Mouse (Mus musculus) liver, embryonic 14.5 days (tissue): Measurements from ENCODE around the gene Gm21976. TPM values are rescaled to one million over a fixed set of nuclear protein-coding genes. Genes with fewer than 3 reads are reported as not detected.

Experiments used
- ATAC-seq: fragments of 200-750 bp; cut with Nextera tagmentation; 2 replicates; pipeline ENCODE4 v1.8.0; 2017; ENCODE audit warnings: moderate number of reproducible peaks, mild to moderate bottlenecking, moderate library complexity; ENCODE audit not compliant: insufficient read depth
- DNase-seq, 3 experiments: peaks; one replicate each; pipeline ENCODE4 v3.0.0-alpha.2; 2012 to 2013; ENCODE audit warnings: low read depth in 3 of 3, low spot score in 3 of 3
- H3K27ac ChIP-seq: fragments of 300-500 bp; sonication (generic); 2 replicates; pipeline ENCODE4 v1.5.1; 2014; ENCODE audit warnings: moderate library complexity, mild to moderate bottlenecking, control low read depth, inconsistent platforms
- H3K27me3 ChIP-seq: fragments of 300-500 bp; sonication (generic); 2 replicates; pipeline ENCODE4 v1.6.1; 2014; ENCODE audit warnings: mild to moderate bottlenecking, low read length, moderate library complexity; ENCODE audit not compliant: control insufficient read depth, insufficient read depth
- H3K36me3 ChIP-seq: fragments of 300-500 bp; sonication (generic); replicated peaks from 2 replicates; pipeline ENCODE4 v1.6.1; 2014; ENCODE audit warnings: low read depth; ENCODE audit not compliant: control insufficient read depth, insufficient read depth
- H3K4me1 ChIP-seq, 2 experiments: fragments of 200-500 bp in 1 of 2; fragments of 300-500 bp in 1 of 2; sonication (generic) in 1 of 2; replicated peaks; 2 replicates each; pipeline ENCODE4 v1.6.1; 2012 to 2014; ENCODE audit warnings: antibody characterized with exemption in 1 of 2, inconsistent platforms in 1 of 2, low read length in 1 of 2; ENCODE audit not compliant: control insufficient read depth in 2 of 2, insufficient read depth in 2 of 2
- H3K4me2 ChIP-seq: fragments of 300-500 bp; sonication (generic); 2 replicates; pipeline ENCODE4 v1.6.1; 2014; ENCODE audit warnings: low read depth, mild to moderate bottlenecking, control low read depth, moderate library complexity
- H3K4me3 ChIP-seq, 2 experiments: fragments of 200-500 bp in 1 of 2; fragments of 300-500 bp in 1 of 2; sonication (generic) in 1 of 2; 2 replicates each; pipeline ENCODE4 v1.5.1; 2012 to 2014; ENCODE audit warnings: low read depth in 2 of 2, low read length in 2 of 2, mild to moderate bottlenecking in 2 of 2, control low read depth in 1 of 2, inconsistent platforms in 1 of 2, moderate library complexity in 1 of 2; ENCODE audit not compliant: insufficient read depth in 1 of 2
- H3K9ac ChIP-seq: fragments of 300-500 bp; sonication (generic); replicated peaks from 2 replicates; pipeline ENCODE4 v1.6.1; 2014; ENCODE audit warnings: mild to moderate bottlenecking, control low read depth, moderate library complexity
- H3K9me3 ChIP-seq: fragments of 300-500 bp; sonication (generic); 2 replicates; pipeline ENCODE4 v1.6.1; 2016; ENCODE audit warnings: low read length, mixed read lengths; ENCODE audit not compliant: control insufficient read depth
- CTCF ChIP-seq: IDR thresholded peaks from 2 replicates; pipeline ENCODE4 v1.5.1; 2016; ENCODE audit warnings: antibody characterized with exemption, low read depth, control low read depth
- EP300 ChIP-seq: IDR thresholded peaks from 2 replicates; pipeline ENCODE4 v1.6.1; 2016; ENCODE audit warnings: antibody characterized with exemption, low read depth
- WGBS: fragments of 180-500 bp; shearing (Covaris S2); extraction: QIAGEN DNeasy Blood & Tissue Kit; methylation state at CpG from one replicate; pipeline ENCODE4 v1.1.7; 2014; ENCODE audit not compliant: insufficient replicate concordance; 5-methylcytosine and 5-hydroxymethylcytosine counted together
- polyA plus RNA-seq, 2 experiments: library from polyadenylated mRNA; depleted of rRNA in 1 of 2; stranded (reverse) in 1 of 2; unstranded in 1 of 2; fragments of >200 nt; fragmentation: Nextera tagmentation in 1 of 2; extraction: Ambion mirVana in 1 of 2; gene quantifications; 2 replicates each; pipeline versions ENCODE4 v1.2.1 to v1.2.3; 2012 to 2014

Gene Gm21976
- polyA plus RNA-seq (2012; rRNA removed) (not detected in 2 replicates), polyA plus RNA-seq (2014; fragmentation: Nextera tagmentation; extraction: Ambion mirVana) (not detected in 2 replicates)

GRCm38 (mm10) chr13:98279686-98280085 lies at the start of gene Gm21976:
Gene Gm21976, plus strand, starts transcription at chr13:98279887.
- TF ChIP-seq EP300, result no peak
- ATAC-seq (no peak), DNase-seq (no peak)
- Histone ChIP-seq H3K27me3 (no peaks in the 10 kb centered on the region), H3K27ac (no peak within 1 kb of the TSS), H3K36me3 (no peaks in the 10 kb centered on the region), H3K9me3 (no peaks in the 10 kb centered on the region), H3K4me2 (no peak within 1 kb of the TSS), H3K4me1 (peaks cover 0 to 8% of the 10 kb centered on the region in 2 experiments; a peak in 2 of 4 replicates), H3K4me3 (no peak within 1 kb of the TSS), H3K9ac (no peak within 1 kb of the TSS)
- WGBS, result 69% methylated on average over 5 of the region's 5 CpGs

GRCm38 (mm10) chr13:98230511-98230910 lies 49.2 kb upstream of the Gm21976 start:
- no peak overlapping the region for H3K27ac ChIP-seq
- 75% methylated on average over 1 of the region's 1 CpGs for WGBS

GRCm38 (mm10) chr13:98235451-98235850 lies 44.2 kb upstream of the Gm21976 start:
- Histone ChIP-seq H3K4me3 (no peak overlapping the region), H3K4me2 (no peak overlapping the region), H3K27ac (no peak overlapping the region), H3K9ac (no peak overlapping the region), H3K27me3 (no peaks in the 10 kb centered on the region), H3K9me3 (no peaks in the 10 kb centered on the region), H3K36me3 (no peaks in the 10 kb centered on the region), H3K4me1 (no peaks in the 10 kb centered on the region)
- WGBS, result 59% methylated on average over 6 of the region's 6 CpGs
- DNase-seq (no peak), ATAC-seq (no peak)
- TF ChIP-seq CTCF (no peak), EP300 (no peak)

More at GRCm38 (mm10) chr13:98230511-98230910, 49.2 kb upstream of the Gm21976 start:
- no peak for ATAC-seq
- Histone ChIP-seq H3K9me3 (no peaks in the 10 kb centered on the region), H3K36me3 (no peaks in the 10 kb centered on the region), H3K27me3 (no peaks in the 10 kb centered on the region), H3K4me1 (no peaks in the 10 kb centered on the region), H3K4me3 (no peak overlapping the region), H3K9ac (no peak overlapping the region), H3K4me2 (no peak overlapping the region)
- DNase-seq, result no peak
- TF ChIP-seq CTCF (no peak), EP300 (no peak)

DNA sequence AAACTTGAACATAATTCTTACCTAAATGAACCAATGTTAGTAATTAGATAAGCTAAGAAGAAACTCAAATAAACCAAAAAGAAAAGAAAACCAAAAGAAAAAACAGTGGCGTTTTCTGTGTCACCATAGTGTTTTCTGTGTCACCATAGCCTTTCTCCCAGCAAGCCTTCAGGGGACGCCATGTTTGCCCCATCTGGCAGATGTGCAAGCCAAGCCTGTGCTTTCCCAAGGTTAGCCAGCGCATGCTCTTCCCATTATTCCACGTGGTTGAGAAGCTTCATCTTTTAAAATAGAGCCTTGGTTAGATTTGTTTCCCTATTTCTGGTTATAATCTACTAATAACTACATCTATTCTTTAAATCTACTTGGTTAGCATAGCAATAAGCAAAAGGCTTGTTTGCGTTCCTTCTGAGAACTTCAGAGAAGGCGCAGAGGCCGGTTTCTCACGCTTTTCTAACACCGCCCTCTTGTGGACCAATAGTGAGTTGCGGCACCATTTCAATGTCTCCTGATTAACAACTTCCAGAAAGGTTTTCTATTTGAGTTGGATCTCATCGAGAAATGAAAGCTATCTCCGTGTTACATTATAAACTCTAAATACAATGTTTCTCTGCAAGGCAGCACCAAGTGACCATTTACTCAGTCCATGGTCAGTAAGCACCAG lies 39.6 kb upstream of the Gm21976 start:
- ATAC-seq, result no peak
- Histone ChIP-seq H3K36me3 (no peaks in the 10 kb centered on the region), H3K4me1 (no peaks in the 10 kb centered on the region), H3K27me3 (no peaks in the 10 kb centered on the region), H3K9me3 (no peaks in the 10 kb centered on the region), H3K27ac (no peak overlapping the region), H3K4me3 (no peak overlapping the region), H3K4me2 (no peak overlapping the region), H3K9ac (no peak overlapping the region)
- 16% methylated on average over 12 of the region's 12 CpGs for WGBS
- peak; percentile 28 to 40 (median 35) for DNase-seq
- TF ChIP-seq CTCF, result peak; percentile 73
- no peak for TF ChIP-seq EP300

DNA sequence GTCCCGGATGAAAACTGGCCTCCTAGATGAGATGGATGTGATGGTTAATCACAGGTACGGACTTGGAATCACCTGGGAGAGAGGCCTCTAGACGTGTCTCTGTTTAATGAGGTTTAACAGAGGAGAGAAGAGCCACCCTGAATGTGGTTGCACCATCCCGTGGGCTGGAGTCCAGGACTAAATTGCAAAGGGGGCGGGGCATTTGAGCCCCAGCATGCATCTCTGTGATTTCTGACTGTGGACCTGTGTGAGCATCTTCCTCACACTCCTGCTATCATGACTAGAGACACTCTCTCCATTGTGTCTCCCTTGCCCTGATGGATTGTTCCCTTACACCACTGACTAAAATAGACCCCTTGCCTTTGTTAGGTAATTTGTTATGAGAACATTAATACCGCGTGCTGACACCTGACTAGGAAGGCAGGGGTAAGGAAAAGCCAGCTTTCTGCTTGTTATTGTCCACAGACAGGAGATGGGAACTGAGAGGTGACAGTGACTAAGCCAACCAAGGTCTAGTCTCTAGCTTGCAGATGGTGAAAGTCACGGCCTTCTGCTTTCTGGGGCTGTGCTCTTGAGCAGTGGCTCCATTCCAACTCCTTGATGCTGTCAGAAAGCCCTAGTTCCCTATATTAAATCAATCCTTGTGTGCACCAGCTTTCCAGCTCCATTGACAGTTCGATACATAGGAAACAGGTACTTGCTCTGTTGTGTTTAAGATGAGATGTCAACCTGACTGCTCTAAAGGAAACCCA lies 38.0 kb upstream of the Gm21976 start:
- Histone ChIP-seq H3K36me3 (no peaks in the 10 kb centered on the region), H3K4me1 (no peaks in the 10 kb centered on the region), H3K4me3 (no peak overlapping the region), H3K9ac (no peak overlapping the region), H3K9me3 (no peaks in the 10 kb centered on the region), H3K27ac (no peak overlapping the region), H3K27me3 (no peaks in the 10 kb centered on the region), H3K4me2 (no peak overlapping the region)
- TF ChIP-seq EP300 (no peak), CTCF (no peak)
- WGBS, result 54% methylated on average over 9 of the region's 9 CpGs
- ATAC-seq (no peak), DNase-seq (no peak)
